Mouse (Mus musculus): Measurements from ENCODE around the gene Ftl1. TPM values are rescaled to one million over a fixed set of nuclear protein-coding genes. Genes with fewer than 3 reads are reported as not detected.

Gene Ftl1
- polyA plus RNA-seq, 1 experiment from 2014 or later, result 3,045 TPM

Small RNA genes within 50 kb of the gene (microRNA-seq; reads per million reads assigned to microRNA genes)
- not detected for gene Gm22133

Other genes starting within 250 kb of the Ftl1 start
- 1.2 and 1.4 TPM in 2 replicates for gene Dkkl1, start 247.7 kb downstream of the Ftl1 start, polyA plus RNA-seq (2015; fragmentation: Nextera tagmentation; extraction: Ambion mirVana)
- gene Tead2, start 244.1 kb downstream of the Ftl1 start, polyA plus RNA-seq (2015; fragmentation: Nextera tagmentation; extraction: Ambion mirVana), result 88.0 and 92.4 TPM in 2 replicates
- 5.0 and 9.2 TPM in 2 replicates for gene Cd37, start 220.8 kb downstream of the Ftl1 start, polyA plus RNA-seq (2015; fragmentation: Nextera tagmentation; extraction: Ambion mirVana)
- 0.09 TPM in 1 of 2 replicates, not detected in the other for gene Slc6a16, start 218.8 kb downstream of the Ftl1 start, polyA plus RNA-seq (2015; fragmentation: Nextera tagmentation; extraction: Ambion mirVana)
- gene Slc6a21, start 182.4 kb downstream of the Ftl1 start, polyA plus RNA-seq (2015; fragmentation: Nextera tagmentation; extraction: Ambion mirVana), result not detected in 2 replicates
- 12.4 and 18.0 TPM in 2 replicates for gene Trpm4, start 126.1 kb downstream of the Ftl1 start, polyA plus RNA-seq (2015; fragmentation: Nextera tagmentation; extraction: Ambion mirVana)
- 26.6 and 28.7 TPM in 2 replicates for gene Hrc, start 124.6 kb downstream of the Ftl1 start, polyA plus RNA-seq (2015; fragmentation: Nextera tagmentation; extraction: Ambion mirVana)
- gene Ppfia3, start 92.9 kb downstream of the Ftl1 start, polyA plus RNA-seq (2015; fragmentation: Nextera tagmentation; extraction: Ambion mirVana), result 1.5 TPM in 2 replicates
- gene Lin7b, start 89.3 kb downstream of the Ftl1 start, polyA plus RNA-seq (2015; fragmentation: Nextera tagmentation; extraction: Ambion mirVana), result 0.81 and 0.91 TPM in 2 replicates
- 145 and 161 TPM in 2 replicates for gene Snrnp70, start 64.1 kb downstream of the Ftl1 start, polyA plus RNA-seq (2015; fragmentation: Nextera tagmentation; extraction: Ambion mirVana)
- gene Kcna7, start 54.2 kb downstream of the Ftl1 start, polyA plus RNA-seq (2015; fragmentation: Nextera tagmentation; extraction: Ambion mirVana), result 0.25 and 0.27 TPM in 2 replicates
- 0.91 and 1.1 TPM in 2 replicates for gene Ntf5, start 46.2 kb downstream of the Ftl1 start, polyA plus RNA-seq (2015; fragmentation: Nextera tagmentation; extraction: Ambion mirVana)
- gene Lhb, start 39.1 kb downstream of the Ftl1 start, polyA plus RNA-seq (2015; fragmentation: Nextera tagmentation; extraction: Ambion mirVana), result 0.46 and 0.51 TPM in 2 replicates
- 136 and 141 TPM in 2 replicates for gene Gys1, start 25.0 kb downstream of the Ftl1 start, polyA plus RNA-seq (2015; fragmentation: Nextera tagmentation; extraction: Ambion mirVana)
- gene Ruvbl2, start 21.8 kb downstream of the Ftl1 start, polyA plus RNA-seq (2015; fragmentation: Nextera tagmentation; extraction: Ambion mirVana), result 85.1 and 88.3 TPM in 2 replicates
- gene Bax, start 7.0 kb upstream of the Ftl1 start, polyA plus RNA-seq (2015; fragmentation: Nextera tagmentation; extraction: Ambion mirVana), result 104 and 107 TPM in 2 replicates
- 0.35 and 0.71 TPM in 2 replicates for gene Tulp2, start 22.0 kb upstream of the Ftl1 start, polyA plus RNA-seq (2015; fragmentation: Nextera tagmentation; extraction: Ambion mirVana)
- gene Gm45808, start 26.9 kb upstream of the Ftl1 start, polyA plus RNA-seq (2015; fragmentation: Nextera tagmentation; extraction: Ambion mirVana), result not detected in 2 replicates
- gene Dhdh, start 28.9 kb upstream of the Ftl1 start, polyA plus RNA-seq (2015; fragmentation: Nextera tagmentation; extraction: Ambion mirVana), result 3.4 TPM in 2 replicates
- gene Nucb1, start 50.5 kb upstream of the Ftl1 start, polyA plus RNA-seq (2015; fragmentation: Nextera tagmentation; extraction: Ambion mirVana), result 156 and 160 TPM in 2 replicates
- 25.0 and 27.1 TPM in 2 replicates for gene Ppp1r15a, start 66.4 kb upstream of the Ftl1 start, polyA plus RNA-seq (2015; fragmentation: Nextera tagmentation; extraction: Ambion mirVana)
- 1.3 and 1.8 TPM in 2 replicates for gene Plekha4, start 66.4 kb upstream of the Ftl1 start, polyA plus RNA-seq (2015; fragmentation: Nextera tagmentation; extraction: Ambion mirVana)
- 0.66 and 0.87 TPM in 2 replicates for gene Hsd17b14, start 95.0 kb upstream of the Ftl1 start, polyA plus RNA-seq (2015; fragmentation: Nextera tagmentation; extraction: Ambion mirVana)
- 97.7 and 102 TPM in 2 replicates for gene Bcat2, start 110.3 kb upstream of the Ftl1 start, polyA plus RNA-seq (2015; fragmentation: Nextera tagmentation; extraction: Ambion mirVana)
- 1.5 and 1.7 TPM in 2 replicates for gene Fgf21, start 155.6 kb upstream of the Ftl1 start, polyA plus RNA-seq (2015; fragmentation: Nextera tagmentation; extraction: Ambion mirVana)
- 0.15 and 0.83 TPM in 2 replicates for gene Fut1, start 157.4 kb upstream of the Ftl1 start, polyA plus RNA-seq (2015; fragmentation: Nextera tagmentation; extraction: Ambion mirVana)
- 0.21 and 0.26 TPM in 2 replicates for gene Izumo1, start 161.9 kb upstream of the Ftl1 start, polyA plus RNA-seq (2015; fragmentation: Nextera tagmentation; extraction: Ambion mirVana)
- 15.4 and 16.3 TPM in 2 replicates for gene Rasip1, start 167.6 kb upstream of the Ftl1 start, polyA plus RNA-seq (2015; fragmentation: Nextera tagmentation; extraction: Ambion mirVana)
- gene Mamstr, start 180.1 kb upstream of the Ftl1 start, polyA plus RNA-seq (2015; fragmentation: Nextera tagmentation; extraction: Ambion mirVana), result 7.6 and 9.0 TPM in 2 replicates
- gene Fut2, start 206.5 kb upstream of the Ftl1 start, polyA plus RNA-seq (2015; fragmentation: Nextera tagmentation; extraction: Ambion mirVana), result 1.5 and 1.6 TPM in 2 replicates
- 0.22 and 0.36 TPM in 2 replicates for gene Ntn5, start 224.1 kb upstream of the Ftl1 start, polyA plus RNA-seq (2015; fragmentation: Nextera tagmentation; extraction: Ambion mirVana)
- gene Sec1, start 234.5 kb upstream of the Ftl1 start, polyA plus RNA-seq (2015; fragmentation: Nextera tagmentation; extraction: Ambion mirVana), result 0.33 and 0.65 TPM in 2 replicates
- gene Car11, start 240.0 kb upstream of the Ftl1 start, polyA plus RNA-seq (2015; fragmentation: Nextera tagmentation; extraction: Ambion mirVana), result 4.2 and 5.1 TPM in 2 replicates
- 3.0 and 3.6 TPM in 2 replicates for gene Dbp, start 245.2 kb upstream of the Ftl1 start, polyA plus RNA-seq (2015; fragmentation: Nextera tagmentation; extraction: Ambion mirVana)

Data from heart, embryonic 16.5 days (tissue).